In genomic region chr17:71301413-71301812, GRCm38 (mm10) we compare ENCODE assay signal across 25 mouse cellular contexts. TPM values are rescaled to one million over a fixed set of nuclear protein-coding genes. Genes with fewer than 3 reads are reported as not detected.
DNase-seq lines count a peak whose midpoint lies in the region; ATAC-seq and TF ChIP-seq lines count a peak whose summit lies in the region.
"Had no signal": no experiment of that assay in that cellular context is flagged by ENCODE, and none has a peak within 500 bp of the region (broad histone marks: within the 10 kb centered on the region; RNA-seq: fewer than 3 reads in every experiment).

No protein-coding gene starts in this region.

- no peak for TF ChIP-seq POLR2A in limb, embryonic 14.5 days (IDR thresholded peaks at IDR 0.05; ENCODE audit: borderline replicate concordance, extremely low read depth, insufficient read depth, insufficient read length)

- H3K4me3 ChIP-seq in embryonic facial prominence, embryonic 11.5 days (ENCODE audit: low read depth, low read length), result no peak overlapping the region
- H3K4me3 ChIP-seq in embryonic facial prominence, embryonic 10.5 days, result no peak overlapping the region
- no peak overlapping the region for H3K4me3 ChIP-seq in limb, embryonic 13.5 days
- H3K4me3 ChIP-seq in limb, embryonic 10.5 days, result no peak overlapping the region
- no peak overlapping the region for H3K4me3 ChIP-seq in limb, embryonic 14.5 days (replicated peaks; ENCODE audit: low read length)
- H3K4me3 ChIP-seq: embryonic facial prominence, embryonic 13.5 days; forebrain, embryonic 13.5 days; heart, embryonic 13.5 days; hindbrain, embryonic 12.5 days had no signal

- no peaks in the 10 kb centered on the region for H3K9me3 ChIP-seq in embryonic facial prominence, embryonic 11.5 days (replicated peaks; ENCODE audit: control insufficient read depth, low read length)
- H3K9me3 ChIP-seq in embryonic facial prominence, embryonic 10.5 days, result no peaks in the 10 kb centered on the region
- no peaks in the 10 kb centered on the region for H3K9me3 ChIP-seq in limb, embryonic 13.5 days
- H3K9me3 ChIP-seq in limb, embryonic 10.5 days (replicated peaks), result no peaks in the 10 kb centered on the region
- H3K9me3 ChIP-seq in limb, embryonic 14.5 days (ENCODE audit: control insufficient read depth, low read length), result no peaks in the 10 kb centered on the region
- H3K9me3 ChIP-seq: embryonic facial prominence, embryonic 13.5 days; forebrain, embryonic 13.5 days; G1E; heart, embryonic 13.5 days; hindbrain, embryonic 12.5 days had no signal

- DNase-seq in embryonic facial prominence, embryonic 11.5 days (ENCODE audit: low spot score), result peak; percentile 21
- no peak for DNase-seq in embryonic facial prominence, embryonic 10.5 days (ENCODE audit: low spot score)
- DNase-seq in limb, embryonic 10.5 days (ENCODE audit: low spot score), result no peak
- DNase-seq in limb, embryonic 14.5 days (ENCODE audit: low spot score), result peak; percentile 79
- DNase-seq in urinary bladder, postnatal 10 days (ENCODE audit: low spot score), result no peak
- no peak for DNase-seq in layer of hippocampus, adult 9-11 months
- DNase-seq: adrenal gland, adult 8-10 months; adrenal gland, postnatal 36 days; B cell, adult 2 months; cerebellum, adult 11 months; cerebellum, adult 8-10 months; cerebellum, postnatal 14 days; embryo, embryonic 11 days; forebrain, postnatal 0 days; gastrocnemius, postnatal 10 days; heart, postnatal 36 days had no signal

- ATAC-seq in embryonic facial prominence, embryonic 11.5 days (replicated peaks; ENCODE audit: insufficient number of reproducible peaks, low FRiP score, low TSS enrichment, low read depth), result no peak
- peak; percentile 66 for ATAC-seq in limb, embryonic 13.5 days (ENCODE audit: low FRiP score, low read depth)
- ATAC-seq in limb, embryonic 14.5 days (ENCODE audit: low FRiP score, low read depth), result peak; percentile 66; the same call in 1 of the 2 replicates
- ATAC-seq: CD4-positive, CD25-positive, alpha-beta regulatory T cell, adult 4 months; forebrain, embryonic 13.5 days; forebrain, postnatal 0 days; hindbrain, embryonic 16.5 days; inflammation-experienced regulatory T-cells, adult 6 months had no signal

- no peaks in the 10 kb centered on the region for H3K4me1 ChIP-seq in embryonic facial prominence, embryonic 11.5 days (ENCODE audit: control insufficient read depth, insufficient read depth, low read length)
- peaks cover 13% of the 10 kb centered on the region for H3K4me1 ChIP-seq in embryonic facial prominence, embryonic 10.5 days
- H3K4me1 ChIP-seq in limb, embryonic 13.5 days, result no peaks in the 10 kb centered on the region; the same call in 1 of the 2 replicates
- no peaks in the 10 kb centered on the region for H3K4me1 ChIP-seq in limb, embryonic 10.5 days
- no peaks in the 10 kb centered on the region for H3K4me1 ChIP-seq in limb, embryonic 14.5 days (ENCODE audit: control insufficient read depth, insufficient read depth, low read length)
- H3K4me1 ChIP-seq: forebrain, embryonic 13.5 days; hindbrain, embryonic 12.5 days had no signal

- no peak overlapping the region for H3K27ac ChIP-seq in embryonic facial prominence, embryonic 11.5 days (replicated peaks; ENCODE audit: low read depth, low read length)
- H3K27ac ChIP-seq in embryonic facial prominence, embryonic 10.5 days (replicated peaks), result no peak overlapping the region
- H3K27ac ChIP-seq in limb, embryonic 13.5 days, result no peak overlapping the region
- no peak overlapping the region for H3K27ac ChIP-seq in limb, embryonic 10.5 days
- H3K27ac ChIP-seq in limb, embryonic 14.5 days (replicated peaks; ENCODE audit: low read depth, low read length), result no peak overlapping the region
- H3K27ac ChIP-seq: embryonic facial prominence, embryonic 13.5 days; forebrain, embryonic 13.5 days; heart, embryonic 13.5 days; hindbrain, embryonic 12.5 days had no signal

- no peaks in the 10 kb centered on the region for H3K27me3 ChIP-seq in embryonic facial prominence, embryonic 11.5 days (ENCODE audit: control insufficient read depth, insufficient read depth, low read length)
- H3K27me3 ChIP-seq in embryonic facial prominence, embryonic 10.5 days (replicated peaks; ENCODE audit: low read depth, poor library complexity, severe bottlenecking), result no peaks in the 10 kb centered on the region
- H3K27me3 ChIP-seq in limb, embryonic 13.5 days, result no peaks in the 10 kb centered on the region
- no peaks in the 10 kb centered on the region for H3K27me3 ChIP-seq in limb, embryonic 10.5 days (ENCODE audit: low read depth, poor library complexity, severe bottlenecking)
- H3K27me3 ChIP-seq in limb, embryonic 14.5 days (ENCODE audit: control insufficient read depth, insufficient read depth, low read length), result no peaks in the 10 kb centered on the region
- H3K27me3 ChIP-seq: embryonic facial prominence, embryonic 13.5 days; forebrain, embryonic 13.5 days; heart, embryonic 13.5 days; hindbrain, embryonic 12.5 days had no signal

- H3K9ac ChIP-seq in embryonic facial prominence, embryonic 11.5 days (replicated peaks; ENCODE audit: low read length), result no peak overlapping the region
- no peak overlapping the region for H3K9ac ChIP-seq in limb, embryonic 13.5 days
- H3K9ac ChIP-seq in limb, embryonic 14.5 days (ENCODE audit: low read depth, low read length, severe bottlenecking), result no peak overlapping the region
- H3K9ac ChIP-seq: embryonic facial prominence, embryonic 13.5 days; forebrain, embryonic 13.5 days; forebrain, postnatal 0 days; heart, embryonic 13.5 days; hindbrain, embryonic 12.5 days had no signal

- no peak overlapping the region for H3K4me2 ChIP-seq in embryonic facial prominence, embryonic 11.5 days (ENCODE audit: low read depth, low read length)
- no peak overlapping the region for H3K4me2 ChIP-seq in limb, embryonic 13.5 days (replicated peaks)
- no peak overlapping the region for H3K4me2 ChIP-seq in limb, embryonic 14.5 days (replicated peaks; ENCODE audit: low read depth, low read length, severe bottlenecking)
- H3K4me2 ChIP-seq: embryonic facial prominence, embryonic 13.5 days; forebrain, embryonic 13.5 days; heart, embryonic 13.5 days; hindbrain, embryonic 12.5 days had no signal

- WGBS in embryonic facial prominence, embryonic 11.5 days, result 55% methylated on average over 5 of the region's 5 CpGs
- WGBS in embryonic facial prominence, embryonic 10.5 days, result 67% methylated on average over 5 of the region's 5 CpGs
- WGBS in limb, embryonic 13.5 days, result 56% methylated on average over 5 of the region's 5 CpGs
- WGBS in limb, embryonic 10.5 days, result 68% methylated on average over 5 of the region's 5 CpGs
- WGBS in limb, embryonic 14.5 days, result 52% methylated on average over 5 of the region's 5 CpGs

- no peaks in the 10 kb centered on the region for H3K36me3 ChIP-seq in embryonic facial prominence, embryonic 11.5 days (replicated peaks; ENCODE audit: control insufficient read depth, insufficient read depth, low read depth, low read length)
- peaks cover 40% of the 10 kb centered on the region for H3K36me3 ChIP-seq in embryonic facial prominence, embryonic 10.5 days (replicated peaks)
- H3K36me3 ChIP-seq in limb, embryonic 13.5 days, result 0 out of 2 replicates have a peak, but pooled peaks cover 4% of the 10 kb centered on the region
- H3K36me3 ChIP-seq in limb, embryonic 10.5 days, result peaks cover 58% of the 10 kb centered on the region
- H3K36me3 ChIP-seq in limb, embryonic 14.5 days (ENCODE audit: control insufficient read depth, insufficient read depth, low read length), result no peaks in the 10 kb centered on the region; the same call in 1 of the 2 replicates
- H3K36me3 ChIP-seq: embryonic facial prominence, embryonic 13.5 days; hindbrain, embryonic 12.5 days had no signal

RNA-seq across cellular contexts. Expression of gene Emilin2, which starts 10.4 kb away (rescaled TPM):
- 16.9 and 19.9 TPM in 2 replicates for polyA plus RNA-seq in embryonic facial prominence, embryonic 11.5 days (2014; fragmentation: Nextera tagmentation; extraction: Ambion mirVana)
- polyA plus RNA-seq in embryonic facial prominence, embryonic 10.5 days (2016; fragmentation: Nextera tagmentation; extraction: Ambion mirVana), result 22.2 and 23.8 TPM in 2 replicates
- 18.6 and 19.1 TPM in 2 replicates for polyA plus RNA-seq in limb, embryonic 13.5 days (2015; fragmentation: Nextera tagmentation; extraction: Ambion mirVana)
- 30.0 and 36.1 TPM in 2 replicates for polyA plus RNA-seq in limb, embryonic 10.5 days (2016; fragmentation: Nextera tagmentation; extraction: Ambion mirVana)
- 22.7 and 23.6 TPM in 2 replicates for polyA plus RNA-seq in limb, embryonic 14.5 days (2012; rRNA removed)
- polyA plus RNA-seq in limb, embryonic 14.5 days (2014; fragmentation: Nextera tagmentation; extraction: Ambion mirVana), result 25.6 and 30.0 TPM in 2 replicates
- polyA plus RNA-seq: CD4-positive, CD25-positive, alpha-beta regulatory T cell, adult 4 months had no signal

Comparison
In these comparisons a context has a peak if more than half of its experiments do, and no peak if none do; other contexts are left out.
1. DNase-seq: peak in embryonic facial prominence, embryonic 11.5 days (single experiment) and limb, embryonic 14.5 days (single experiment); none in embryonic facial prominence, embryonic 10.5 days (single experiment), limb, embryonic 10.5 days (single experiment), urinary bladder, postnatal 10 days (single experiment) and layer of hippocampus, adult 9-11 months (single experiment).